Mouse (Mus musculus) liver, embryonic 14.5 days (tissue): Measurements from ENCODE around the gene Dennd2c. TPM values are rescaled to one million over a fixed set of nuclear protein-coding genes. Genes with fewer than 3 reads are reported as not detected.

Source experiments
- ATAC-seq: fragments of 200-750 bp; cut with Nextera tagmentation; 2 replicates; pipeline ENCODE4 v1.8.0; 2017; ENCODE audit warnings: moderate number of reproducible peaks, mild to moderate bottlenecking, moderate library complexity; ENCODE audit not compliant: insufficient read depth
- DNase-seq, 3 experiments: peaks; one replicate each; pipeline ENCODE4 v3.0.0-alpha.2; 2012 to 2013; ENCODE audit warnings: low read depth in 3 of 3, low spot score in 3 of 3
- H3K27ac ChIP-seq: fragments of 300-500 bp; sonication (generic); 2 replicates; pipeline ENCODE4 v1.5.1; 2014; ENCODE audit warnings: moderate library complexity, mild to moderate bottlenecking, control low read depth, inconsistent platforms
- H3K27me3 ChIP-seq: fragments of 300-500 bp; sonication (generic); 2 replicates; pipeline ENCODE4 v1.6.1; 2014; ENCODE audit warnings: mild to moderate bottlenecking, low read length, moderate library complexity; ENCODE audit not compliant: control insufficient read depth, insufficient read depth
- H3K36me3 ChIP-seq: fragments of 300-500 bp; sonication (generic); replicated peaks from 2 replicates; pipeline ENCODE4 v1.6.1; 2014; ENCODE audit warnings: low read depth; ENCODE audit not compliant: control insufficient read depth, insufficient read depth
- H3K4me1 ChIP-seq, 2 experiments: fragments of 200-500 bp in 1 of 2; fragments of 300-500 bp in 1 of 2; sonication (generic) in 1 of 2; replicated peaks; 2 replicates each; pipeline ENCODE4 v1.6.1; 2012 to 2014; ENCODE audit warnings: antibody characterized with exemption in 1 of 2, inconsistent platforms in 1 of 2, low read length in 1 of 2; ENCODE audit not compliant: control insufficient read depth in 2 of 2, insufficient read depth in 2 of 2
- H3K4me2 ChIP-seq: fragments of 300-500 bp; sonication (generic); 2 replicates; pipeline ENCODE4 v1.6.1; 2014; ENCODE audit warnings: low read depth, mild to moderate bottlenecking, control low read depth, moderate library complexity
- H3K4me3 ChIP-seq, 2 experiments: fragments of 200-500 bp in 1 of 2; fragments of 300-500 bp in 1 of 2; sonication (generic) in 1 of 2; 2 replicates each; pipeline ENCODE4 v1.5.1; 2012 to 2014; ENCODE audit warnings: low read depth in 2 of 2, low read length in 2 of 2, mild to moderate bottlenecking in 2 of 2, control low read depth in 1 of 2, inconsistent platforms in 1 of 2, moderate library complexity in 1 of 2; ENCODE audit not compliant: insufficient read depth in 1 of 2
- H3K9ac ChIP-seq: fragments of 300-500 bp; sonication (generic); replicated peaks from 2 replicates; pipeline ENCODE4 v1.6.1; 2014; ENCODE audit warnings: mild to moderate bottlenecking, control low read depth, moderate library complexity
- H3K9me3 ChIP-seq: fragments of 300-500 bp; sonication (generic); 2 replicates; pipeline ENCODE4 v1.6.1; 2016; ENCODE audit warnings: low read length, mixed read lengths; ENCODE audit not compliant: control insufficient read depth
- CTCF ChIP-seq: IDR thresholded peaks from 2 replicates; pipeline ENCODE4 v1.5.1; 2016; ENCODE audit warnings: antibody characterized with exemption, low read depth, control low read depth
- EP300 ChIP-seq: IDR thresholded peaks from 2 replicates; pipeline ENCODE4 v1.6.1; 2016; ENCODE audit warnings: antibody characterized with exemption, low read depth
- WGBS: fragments of 180-500 bp; shearing (Covaris S2); extraction: QIAGEN DNeasy Blood & Tissue Kit; methylation state at CpG from one replicate; pipeline ENCODE4 v1.1.7; 2014; ENCODE audit not compliant: insufficient replicate concordance; 5-methylcytosine and 5-hydroxymethylcytosine counted together
- polyA plus RNA-seq, 2 experiments: library from polyadenylated mRNA; depleted of rRNA in 1 of 2; stranded (reverse) in 1 of 2; unstranded in 1 of 2; fragments of >200 nt; fragmentation: Nextera tagmentation in 1 of 2; extraction: Ambion mirVana in 1 of 2; gene quantifications; 2 replicates each; pipeline versions ENCODE4 v1.2.1 to v1.2.3; 2012 to 2014

The Dennd2c gene
- polyA plus RNA-seq, 2 experiments, result 6.6 to 7.4 TPM

DNA sequence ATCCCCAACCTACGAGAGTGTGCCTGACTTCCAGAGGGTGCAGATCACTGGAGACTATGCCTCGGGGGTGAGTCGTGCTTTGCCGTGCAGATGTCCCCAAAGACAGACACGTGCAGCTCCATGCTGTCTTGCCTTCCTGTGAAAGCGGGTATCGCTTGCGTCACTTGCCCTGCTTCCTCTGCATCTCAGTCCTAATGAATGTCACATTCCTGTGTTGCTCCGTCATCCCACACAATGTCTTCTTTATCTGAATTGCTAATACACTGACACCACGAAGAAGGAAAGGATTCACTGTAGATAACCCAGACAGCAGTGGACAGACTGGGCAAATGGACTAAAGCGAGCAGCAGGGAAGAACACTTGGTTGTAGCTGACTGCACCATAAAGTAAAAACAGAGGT is 21.4 kb upstream of the Dennd2c start:
- 62% methylated on average over 11 of the region's 11 CpGs for WGBS
- ATAC-seq (no peak), DNase-seq (no peak)
- Histone ChIP-seq H3K4me2 (no peak overlapping the region), H3K9me3 (no peaks in the 10 kb centered on the region), H3K9ac (no peak overlapping the region), H3K36me3 (no peaks in the 10 kb centered on the region), H3K4me3 (no peak overlapping the region), H3K4me1 (no peaks in the 10 kb centered on the region), H3K27ac (no peak overlapping the region), H3K27me3 (no peaks in the 10 kb centered on the region)
- TF ChIP-seq CTCF (no peak), EP300 (no peak)

DNA sequence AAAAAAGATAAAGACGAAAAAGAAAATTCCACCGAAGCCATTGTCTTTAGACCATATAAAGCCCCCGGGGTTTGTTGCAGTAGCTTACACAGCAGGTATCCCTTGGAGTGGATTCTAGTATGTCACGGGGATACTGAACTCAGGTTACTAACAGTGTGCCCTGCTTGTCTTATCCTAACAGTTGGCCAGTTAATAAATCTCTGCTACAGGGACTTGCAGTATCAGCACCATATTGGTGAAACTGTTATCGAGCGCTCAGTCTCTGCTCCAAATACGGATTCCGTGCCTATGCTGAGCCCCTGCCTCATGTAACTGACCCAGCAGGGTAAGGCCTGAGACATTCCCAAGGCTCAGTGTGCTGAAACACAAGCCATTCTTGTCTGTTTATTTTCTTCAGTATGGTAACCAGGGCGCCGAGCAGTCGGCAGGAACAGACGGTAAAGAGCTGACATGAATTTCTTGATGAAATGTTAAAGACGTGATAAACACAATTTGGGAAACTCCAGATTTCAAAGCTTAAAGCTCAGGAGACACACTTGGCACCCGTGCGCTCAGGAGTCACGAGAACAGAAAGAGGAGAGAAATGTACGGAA is 20.4 kb upstream of the Dennd2c start:
- no peak overlapping the region for H3K27ac ChIP-seq
- H3K9ac ChIP-seq, result no peak overlapping the region
- DNase-seq (no peak), ATAC-seq (no peak)
- no peaks in the 10 kb centered on the region for H3K36me3 ChIP-seq
- no peaks in the 10 kb centered on the region for H3K27me3 ChIP-seq
- TF ChIP-seq CTCF (no peak), EP300 (no peak)
- H3K4me2 ChIP-seq, result no peak overlapping the region
- WGBS, result 78% methylated on average over 17 of the region's 17 CpGs
- H3K9me3 ChIP-seq, result no peaks in the 10 kb centered on the region
- H3K4me1 ChIP-seq, result no peaks in the 10 kb centered on the region
- H3K4me3 ChIP-seq, result no peak overlapping the region

DNA sequence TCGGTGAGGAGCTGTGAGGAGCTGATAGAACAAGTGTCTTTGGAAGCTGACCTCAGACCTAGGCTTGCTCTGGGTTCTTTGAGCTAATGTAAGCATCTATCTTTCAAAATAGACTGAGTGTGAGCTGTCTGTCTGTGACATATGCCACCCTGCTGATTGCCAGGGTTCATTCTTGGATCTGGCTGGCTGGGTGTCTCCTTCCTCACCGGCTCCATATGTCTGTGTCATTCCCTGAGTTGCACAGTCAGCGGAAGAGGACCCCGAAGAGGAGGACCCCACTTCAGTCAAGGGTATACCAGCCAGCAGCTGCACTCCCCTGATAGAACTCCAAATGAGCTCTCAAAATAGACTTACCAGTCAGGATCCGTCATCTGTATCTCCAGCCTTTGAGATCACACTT is 19.6 kb upstream of the Dennd2c start:
- ATAC-seq, result no peak
- WGBS, result 61% methylated on average over 5 of the region's 5 CpGs

DNA sequence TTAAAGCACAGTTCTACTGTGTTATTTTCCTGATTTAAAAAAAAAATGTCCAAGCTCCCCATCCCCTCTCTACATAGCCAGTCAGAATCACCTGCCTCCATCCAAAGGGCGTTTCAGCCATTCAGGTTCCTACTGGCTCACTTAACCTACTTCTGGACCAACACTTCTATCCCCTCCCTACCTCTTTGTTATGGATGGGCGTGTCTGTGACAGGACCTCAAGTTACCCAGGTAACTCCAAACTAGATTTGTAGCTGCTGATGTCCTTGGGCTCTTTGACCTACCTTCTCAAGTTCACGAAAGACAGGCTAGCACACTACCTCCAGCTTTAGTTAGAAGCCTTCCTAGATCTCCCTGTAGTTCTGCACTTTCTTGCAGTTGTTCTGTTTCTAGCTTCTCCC is 16.4 kb upstream of the Dennd2c start:
- no peaks in the 10 kb centered on the region for H3K36me3 ChIP-seq
- H3K27ac ChIP-seq, result no peak overlapping the region
- H3K27me3 ChIP-seq, result no peaks in the 10 kb centered on the region
- H3K9me3 ChIP-seq, result no peaks in the 10 kb centered on the region
- H3K9ac ChIP-seq, result no peak overlapping the region
- no peak overlapping the region for H3K4me2 ChIP-seq
- 58% methylated on average over 3 of the region's 3 CpGs for WGBS
- DNase-seq (no peak), ATAC-seq (no peak)
- no peaks in the 10 kb centered on the region for H3K4me1 ChIP-seq
- TF ChIP-seq CTCF (no peak), EP300 (no peak)
- H3K4me3 ChIP-seq, result no peak overlapping the region

More for the DNA sequence above, 19.6 kb upstream of the Dennd2c start:
- H3K36me3 ChIP-seq, result no peaks in the 10 kb centered on the region
- DNase-seq, result no peak
- H3K4me2 ChIP-seq, result no peak overlapping the region
- no peak overlapping the region for H3K4me3 ChIP-seq
- H3K27ac ChIP-seq, result no peak overlapping the region
- no peaks in the 10 kb centered on the region for H3K27me3 ChIP-seq
- no peaks in the 10 kb centered on the region for H3K9me3 ChIP-seq
- H3K9ac ChIP-seq, result no peak overlapping the region
- H3K4me1 ChIP-seq, result no peaks in the 10 kb centered on the region
- TF ChIP-seq CTCF, result no peak
- no peak for TF ChIP-seq EP300

DNA sequence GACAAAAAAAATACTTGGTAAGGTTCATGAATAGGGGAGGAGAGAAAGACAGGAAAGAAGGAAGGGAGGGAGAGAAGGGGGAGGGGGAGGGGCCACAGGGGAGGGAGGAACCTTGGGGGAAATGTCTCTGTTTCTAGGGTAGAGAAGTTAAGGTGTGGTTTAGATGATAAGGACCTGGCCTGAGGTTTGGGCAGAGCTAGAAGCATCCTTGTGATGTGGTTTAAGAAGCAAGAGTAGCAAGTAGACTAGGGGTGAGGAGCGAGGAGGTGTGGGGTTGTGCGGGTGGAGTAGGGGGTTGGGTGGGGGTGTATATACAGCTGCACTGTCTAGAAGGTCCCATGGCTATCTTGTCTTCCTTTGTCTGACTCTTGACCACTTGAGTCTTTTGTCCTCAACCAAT is 10.7 kb upstream of the Dennd2c start:
- Histone ChIP-seq H3K4me2 (no peak overlapping the region), H3K4me3 (no peak overlapping the region), H3K27ac (no peak overlapping the region), H3K9ac (no peak overlapping the region), H3K4me1 (no peaks in the 10 kb centered on the region; a peak in 1 of 4 replicates), H3K27me3 (no peaks in the 10 kb centered on the region), H3K36me3 (no peaks in the 10 kb centered on the region), H3K9me3 (no peaks in the 10 kb centered on the region)
- TF ChIP-seq EP300 (no peak), CTCF (no peak)
- ATAC-seq, result no peak
- WGBS, result 54% methylated on average over 2 of the region's 2 CpGs
- DNase-seq, result no peak
